Mouse (Mus musculus) MEL (cell line): ENCODE results near the gene Tmem214. TPM values are rescaled to one million over a fixed set of nuclear protein-coding genes. Genes with fewer than 3 reads are reported as not detected.

Experiments
- DNase-seq: peaks from one replicate; pipeline ENCODE4 v3.0.0; 2011; ENCODE audit warnings: low read depth, low spot score
- H3K27ac ChIP-seq: 2 replicates; pipeline ENCODE4 v1.5.1; 2012; ENCODE audit warnings: low read depth, mild to moderate bottlenecking, control low read depth, low read length, moderate library complexity; ENCODE audit not compliant: control insufficient read depth
- H3K27me3 ChIP-seq, 2 experiments: fragments of 150-350 bp in 1 of 2; sonication (generic) in 1 of 2; 2 replicates each; pipeline ENCODE4 v1.6.1; 2012; ENCODE audit warnings: low read length in 2 of 2, mild to moderate bottlenecking in 2 of 2, improper control_type of control experiment in 1 of 2, moderate library complexity in 1 of 2; ENCODE audit not compliant: insufficient read depth in 2 of 2, control insufficient read depth in 1 of 2
- H3K36me3 ChIP-seq, 2 experiments: 2 replicates each; pipeline ENCODE4 v1.6.1; 2012 to 2014; ENCODE audit warnings: low read length in 2 of 2, improper control_type of control experiment in 1 of 2, inconsistent platforms in 1 of 2, mild to moderate bottlenecking in 1 of 2; ENCODE audit not compliant: insufficient read depth in 2 of 2, control insufficient read depth in 1 of 2
- H3K4me1 ChIP-seq, 2 experiments: fragments of 150-350 bp in 1 of 2; sonication (generic) in 1 of 2; 2 replicates each; pipeline ENCODE4 v1.6.1; 2012; ENCODE audit warnings: low read length in 2 of 2, improper control_type of control experiment in 1 of 2, mild to moderate bottlenecking in 1 of 2; ENCODE audit not compliant: insufficient read depth in 2 of 2, control insufficient read depth in 1 of 2
- H3K4me3 ChIP-seq, 2 experiments: fragments of 150-350 bp in 1 of 2; sonication (generic) in 1 of 2; 2 replicates each; pipeline ENCODE4 v1.5.1; 2012; ENCODE audit warnings: low read depth in 2 of 2, low read length in 2 of 2, mild to moderate bottlenecking in 2 of 2, moderate library complexity in 2 of 2, control low read depth in 1 of 2, improper control_type of control experiment in 1 of 2; ENCODE audit not compliant: control insufficient read depth in 1 of 2, insufficient read depth in 1 of 2
- H3K79me2 ChIP-seq: 2 replicates; pipeline ENCODE4 v1.6.1; 2012; ENCODE audit warnings: mild to moderate bottlenecking, low read length, moderate library complexity; ENCODE audit not compliant: control insufficient read depth, poor library complexity, insufficient read depth
- H3K9ac ChIP-seq: 2 replicates; pipeline ENCODE4 v1.6.1; 2012; ENCODE audit warnings: low read depth, mild to moderate bottlenecking, control low read depth, low read length, moderate library complexity; ENCODE audit not compliant: control insufficient read depth, poor library complexity, severe bottlenecking
- H3K9me3 ChIP-seq: fragments of 150-350 bp; sonication (generic); replicated peaks from 2 replicates; pipeline ENCODE4 v1.6.1; 2012; ENCODE audit warnings: mild to moderate bottlenecking, low read length, improper control_type of control experiment, moderate library complexity; ENCODE audit not compliant: insufficient read depth
- BHLHE40 ChIP-seq: IDR thresholded peaks from 2 replicates; pipeline ENCODE4 v1.6.1; 2012; ENCODE audit warnings: low read depth, mild to moderate bottlenecking, inconsistent platforms, low read length, improper control_type of control experiment, borderline replicate concordance
- CHD1 ChIP-seq: IDR thresholded peaks from 2 replicates; pipeline ENCODE4 v1.6.1; 2012; ENCODE audit warnings: low read depth, mild to moderate bottlenecking, inconsistent platforms, low read length, improper control_type of control experiment
- CHD2 ChIP-seq: IDR thresholded peaks from 2 replicates; pipeline ENCODE4 v1.6.1; 2011; ENCODE audit warnings: low read length, improper control_type of control experiment
- ELF1 ChIP-seq: IDR thresholded peaks from 2 replicates; pipeline ENCODE4 v1.6.1; 2014; ENCODE audit warnings: low read depth, mild to moderate bottlenecking, inconsistent platforms, low read length, improper control_type of control experiment, moderate library complexity
- EP300 ChIP-seq, 2 experiments: IDR thresholded peaks; 2 replicates each; pipeline ENCODE4 v1.6.1; 2011; ENCODE audit warnings: improper control_type of control experiment in 2 of 2, low read length in 2 of 2, low read depth in 1 of 2, mild to moderate bottlenecking in 1 of 2
- ETS1 ChIP-seq: IDR thresholded peaks from 2 replicates; pipeline ENCODE4 v1.6.1; 2012; ENCODE audit warnings: low read depth, mild to moderate bottlenecking, inconsistent platforms, low read length, improper control_type of control experiment, moderate library complexity
- GABPA ChIP-seq: IDR thresholded peaks from 2 replicates; pipeline ENCODE4 v1.6.1; 2012; ENCODE audit warnings: low read depth, mild to moderate bottlenecking, inconsistent platforms, low read length, improper control_type of control experiment, moderate library complexity
- GATA1 ChIP-seq: IDR thresholded peaks from 2 replicates; pipeline ENCODE4 v1.6.1; 2011; ENCODE audit warnings: low read depth, low read length, improper control_type of control experiment
- HCFC1 ChIP-seq: IDR thresholded peaks from 2 replicates; pipeline ENCODE4 v1.6.1; 2012; ENCODE audit warnings: low read depth, mild to moderate bottlenecking, inconsistent platforms, low read length, improper control_type of control experiment, moderate library complexity
- JUND ChIP-seq: IDR thresholded peaks from 2 replicates; pipeline ENCODE4 v1.6.1; 2011; ENCODE audit warnings: low read depth, mild to moderate bottlenecking, improper control_type of control experiment, low read length
- MEF2A ChIP-seq: IDR thresholded peaks from 2 replicates; pipeline ENCODE4 v1.6.1; 2014; ENCODE audit warnings: low read depth, mild to moderate bottlenecking, inconsistent platforms, low read length, improper control_type of control experiment; ENCODE audit not compliant: poor library complexity, insufficient replicate concordance, severe bottlenecking; ENCODE audit errors: extremely low read depth
- MXI1 ChIP-seq: IDR thresholded peaks from 2 replicates; pipeline ENCODE4 v1.6.1; 2011; ENCODE audit warnings: mild to moderate bottlenecking, low read depth, low read length, improper control_type of control experiment
- NELFE ChIP-seq: IDR thresholded peaks from 2 replicates; pipeline ENCODE4 v1.6.1; 2011; ENCODE audit warnings: low read depth, low read length, improper control_type of control experiment
- POLR2A ChIP-seq, 2 experiments: IDR thresholded peaks; 2 replicates each; pipeline ENCODE4 v1.6.1; 2011 to 2012; ENCODE audit warnings: low read length in 2 of 2, mild to moderate bottlenecking in 2 of 2, control low read depth in 1 of 2, improper control_type of control experiment in 1 of 2, low read depth in 1 of 2, moderate library complexity in 1 of 2; ENCODE audit not compliant: control insufficient read depth in 1 of 2, insufficient read depth in 1 of 2, poor library complexity in 1 of 2
- SMC3 ChIP-seq: IDR thresholded peaks from 2 replicates; pipeline ENCODE4 v1.6.1; 2011; ENCODE audit warnings: low read depth, low read length, improper control_type of control experiment
- TCF12 ChIP-seq: IDR thresholded peaks from 2 replicates; pipeline ENCODE4 v1.6.1; 2014; ENCODE audit warnings: low read depth, mild to moderate bottlenecking, inconsistent platforms, low read length, improper control_type of control experiment, moderate library complexity
- USF1 ChIP-seq: IDR thresholded peaks from 2 replicates; pipeline ENCODE4 v1.6.1; 2014; ENCODE audit warnings: low read depth, mild to moderate bottlenecking, inconsistent platforms, low read length, improper control_type of control experiment, moderate library complexity
- ZMIZ1 ChIP-seq: IDR thresholded peaks from 2 replicates; pipeline ENCODE4 v1.6.1; 2012; ENCODE audit warnings: low read depth, mild to moderate bottlenecking, inconsistent platforms, low read length, improper control_type of control experiment, moderate library complexity
- ZNF384 ChIP-seq: IDR thresholded peaks from 2 replicates; pipeline ENCODE4 v1.6.1; 2012; ENCODE audit warnings: low read depth, mild to moderate bottlenecking, inconsistent platforms, low read length, improper control_type of control experiment
- polyA plus RNA-seq, 2 experiments: library from polyadenylated mRNA; stranded (reverse) in 1 of 2; unstranded in 1 of 2; fragments of >175 nt in 1 of 2; fragments of >200 nt in 1 of 2; gene quantifications; 2 replicates each; pipeline versions ENCODE4 v1.2.1 to v1.2.4; 2012; ENCODE audit warnings: low replicate concordance in 2 of 2, low read depth in 1 of 2; ENCODE audit not compliant: insufficient read length in 2 of 2, insufficient read depth in 1 of 2, missing spikeins in 1 of 2
- total RNA-seq: library from RNA; depleted of rRNA; stranded (reverse); fragments of 300-350 nt; gene quantifications from 2 replicates; pipeline ENCODE4 v1.2.3, GENCODE M21; 2012

The Tmem214 gene
- total and polyA plus RNA-seq, 3 experiments, result 50.5 to 170 (median 101) TPM

- H3K27ac ChIP-seq, result no peak overlapping the region
- H3K4me1 ChIP-seq, result peaks cover 5 to 11% of the 10 kb centered on the region in 2 experiments; a peak in 3 of 4 replicates
- DNase-seq, result no peak
- no peaks in the 10 kb centered on the region for H3K9me3 ChIP-seq
- H3K79me2 ChIP-seq, result peaks cover 14% of the 10 kb centered on the region
- H3K4me3 ChIP-seq, result no peak overlapping the region
- no peak for TF ChIP-seq MXI1
- TF ChIP-seq BHLHE40, result no peak
- TF ChIP-seq JUND, result no peak
- no peak for TF ChIP-seq SMC3
- no peak for TF ChIP-seq GATA1
- TF ChIP-seq CHD1, result no peak
- no peak for TF ChIP-seq EP300 (IDR thresholded peaks at IDR 0.05; ENCODE audit: low read depth in 1 of 2, low read length in 2 of 2)
- H3K36me3 ChIP-seq, result peaks cover 0 to 2% of the 10 kb centered on the region in 2 experiments; a peak in 1 of 4 replicates
- H3K27me3 ChIP-seq, result no peaks in the 10 kb centered on the region
- no peak overlapping the region for H3K9ac ChIP-seq
Measured at GRCm38 (mm10) chr5:30924614-30925013, 56.8 kb downstream of the Tmem214 start.

GRCm38 (mm10) chr5:30925217-30925616 is 57.4 kb downstream of the Tmem214 start:
- DNase-seq, result no peak
- H3K4me3 ChIP-seq, result no peak overlapping the region
- no peaks in the 10 kb centered on the region for H3K9me3 ChIP-seq
- TF ChIP-seq GABPA, result no peak
- TF ChIP-seq ELF1, result no peak
- no peak for TF ChIP-seq NELFE
- no peak overlapping the region for H3K9ac ChIP-seq
- peaks cover 0 to 2% of the 10 kb centered on the region in 2 experiments; a peak in 1 of 4 replicates for H3K36me3 ChIP-seq
- peaks cover 5 to 10% of the 10 kb centered on the region in 2 experiments; a peak in 3 of 4 replicates for H3K4me1 ChIP-seq
- no peak overlapping the region for H3K27ac ChIP-seq
- H3K79me2 ChIP-seq, result peaks cover 14% of the 10 kb centered on the region
- no peaks in the 10 kb centered on the region for H3K27me3 ChIP-seq

- Histone ChIP-seq H3K4me1 (peaks cover 5 to 8% of the 10 kb centered on the region in 2 experiments; a peak in 2 of 4 replicates), H3K79me2 (peaks cover 14% of the 10 kb centered on the region), H3K4me3 (no peak overlapping the region), H3K36me3 (peaks cover 0 to 2% of the 10 kb centered on the region in 2 experiments; a peak in 1 of 4 replicates), H3K9ac (no peak overlapping the region), H3K9me3 (no peaks in the 10 kb centered on the region), H3K27me3 (no peaks in the 10 kb centered on the region), H3K27ac (no peak overlapping the region)
- TF ChIP-seq ELF1 (no peak), POLR2A (IDR thresholded peaks at IDR 0.05; ENCODE audit: control insufficient read depth in 1 of 2, insufficient read depth in 1 of 2, low read depth in 1 of 2, low read length in 2 of 2, poor library complexity in 1 of 2) (no peak), USF1 (no peak), ZMIZ1 (no peak), CHD1 (no peak), TCF12 (no peak), ETS1 (no peak), HCFC1 (no peak), CHD2 (no peak), MEF2A (no peak), MXI1 (no peak), ZNF384 (no peak)
- DNase-seq, result no peak
Measured at GRCm38 (mm10) chr5:30926073-30926472, 58.3 kb downstream of the Tmem214 start.
